Mouse (Mus musculus): Measurements from ENCODE around the gene Snrpa. TPM values are rescaled to one million over a fixed set of nuclear protein-coding genes. Genes with fewer than 3 reads are reported as not detected.

Snrpa gene
- polyA plus RNA-seq, 1 experiment, result 168 TPM

Other genes starting within 250 kb of the Snrpa start
- not detected in 2 replicates for gene Cyp2a12, start 167.2 kb downstream of the Snrpa start, polyA plus RNA-seq (2012; rRNA removed)
- 0.18 and 0.22 TPM in 2 replicates for gene Cyp2f2, start 76.4 kb downstream of the Snrpa start, polyA plus RNA-seq (2012; rRNA removed)
- not detected in 2 replicates for gene Cyp2t4, start 42.6 kb downstream of the Snrpa start, polyA plus RNA-seq (2012; rRNA removed)
- gene Egln2, start 29.5 kb downstream of the Snrpa start, polyA plus RNA-seq (2012; rRNA removed), result 80.6 and 86.7 TPM in 2 replicates
- 76.5 and 80.9 TPM in 2 replicates for gene Rab4b, start 17.4 kb downstream of the Snrpa start, polyA plus RNA-seq (2012; rRNA removed)
- gene Gm21983, start 15.2 kb downstream of the Snrpa start, polyA plus RNA-seq (2012; rRNA removed), result not detected in 2 replicates
- 0.85 and 2.2 TPM in 2 replicates for gene Mia, start 15.1 kb downstream of the Snrpa start, polyA plus RNA-seq (2012; rRNA removed)
- 10.9 and 11.1 TPM in 2 replicates for gene BC024978, start 490 bp downstream of the Snrpa start, polyA plus RNA-seq (2012; rRNA removed)
- 27.3 and 32.7 TPM in 2 replicates for gene Itpkc, start 32.4 kb upstream of the Snrpa start, polyA plus RNA-seq (2012; rRNA removed)
- 31.9 and 34.1 TPM in 2 replicates for gene Coq8b, start 36.8 kb upstream of the Snrpa start, polyA plus RNA-seq (2012; rRNA removed)
- 6.4 and 6.6 TPM in 2 replicates for gene Numbl, start 62.2 kb upstream of the Snrpa start, polyA plus RNA-seq (2012; rRNA removed)
- gene Ltbp4, start 141.4 kb upstream of the Snrpa start, polyA plus RNA-seq (2012; rRNA removed), result 71.2 and 75.4 TPM in 2 replicates
- 59.9 and 78.1 TPM in 2 replicates for gene Shkbp1, start 159.7 kb upstream of the Snrpa start, polyA plus RNA-seq (2012; rRNA removed)
- 0.22 TPM in 1 of 2 replicates, not detected in the other for gene Gm20479, start 161.1 kb upstream of the Snrpa start, polyA plus RNA-seq (2012; rRNA removed)